In the genomic region with DNA sequence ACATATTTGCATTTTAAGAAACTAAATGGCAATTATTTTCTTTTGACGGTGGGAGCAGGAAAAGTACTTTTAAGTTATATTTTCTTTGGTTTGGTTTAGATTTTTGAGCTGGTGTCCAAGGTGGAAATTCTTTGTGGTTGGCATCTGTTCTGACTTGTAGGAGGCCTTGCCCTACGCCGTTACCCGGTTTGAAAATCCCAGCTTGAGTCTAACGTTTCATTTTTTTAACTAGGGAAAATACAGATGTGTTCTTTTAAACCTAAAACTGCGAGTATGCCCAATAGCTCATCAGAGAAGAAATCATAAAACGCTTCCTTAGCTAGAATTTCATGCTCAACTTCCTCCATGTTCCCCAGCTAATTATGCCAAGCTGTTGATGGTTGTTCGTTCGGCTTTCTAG, we compare ENCODE assay signal across 26 mouse cellular contexts.
"Had no signal": no experiment of that assay in that cellular context is flagged by ENCODE, and none has a peak within 500 bp of the region (broad histone marks: within the 10 kb centered on the region; RNA-seq: fewer than 3 reads in every experiment).

No protein-coding gene starts in this region.

- H3K4me1 ChIP-seq: heart, embryonic 10.5 days; hindbrain, embryonic 10.5 days; hindbrain, embryonic 12.5 days; liver, embryonic 12.5 days had no signal

- H3K27me3 ChIP-seq: heart, embryonic 12.5 days; hindbrain, embryonic 12.5 days; intestine, embryonic 15.5 days; limb, embryonic 12.5 days; liver, embryonic 12.5 days had no signal

- DNase-seq: gastrocnemius, adult 2 months; gastrocnemius, postnatal 10 days; gastrocnemius, postnatal 25 days; heart, adult 18-20 months; heart, postnatal 10 days; heart, postnatal 4 days; kidney, adult 18-20 months; kidney, adult 8-10 months; kidney, postnatal 10 days; kidney, postnatal 25 days; kidney, postnatal 4 days; left cerebral cortex, postnatal 4 days had no signal

- H3K4me3 ChIP-seq: gastrocnemius, adult 2 months; heart, embryonic 10.5 days; heart, embryonic 12.5 days; hindbrain, embryonic 10.5 days; hindbrain, embryonic 12.5 days; intestine, embryonic 15.5 days; layer of hippocampus, adult 2 months; left cerebral cortex, adult 2 months; limb, embryonic 12.5 days; liver, embryonic 12.5 days had no signal

- H3K9me3 ChIP-seq: heart, embryonic 10.5 days; heart, embryonic 12.5 days; hindbrain, embryonic 10.5 days; hindbrain, embryonic 12.5 days; intestine, embryonic 15.5 days; limb, embryonic 12.5 days; liver, embryonic 12.5 days had no signal

- ATAC-seq: hindbrain, embryonic 16.5 days; inflammation-experienced regulatory T-cells, adult 6 months; intestine, embryonic 15.5 days; intestine, postnatal 0 days; liver, embryonic 12.5 days had no signal

- H3K9ac ChIP-seq: heart, embryonic 12.5 days; hindbrain, embryonic 12.5 days; hindbrain, embryonic 14.5 days; intestine, embryonic 15.5 days; limb, embryonic 12.5 days; liver, embryonic 12.5 days; liver, embryonic 14.5 days had no signal

- H3K36me3 ChIP-seq: heart, embryonic 10.5 days; heart, embryonic 12.5 days; hindbrain, embryonic 10.5 days; hindbrain, embryonic 12.5 days; intestine, embryonic 15.5 days; limb, embryonic 12.5 days; liver, embryonic 12.5 days had no signal

- H3K27ac ChIP-seq: gastrocnemius, adult 2 months; heart, embryonic 10.5 days; hindbrain, embryonic 10.5 days; hindbrain, embryonic 12.5 days; hindbrain, embryonic 14.5 days; intestine, embryonic 15.5 days; layer of hippocampus, adult 2 months; left cerebral cortex, adult 2 months; limb, embryonic 12.5 days; liver, embryonic 12.5 days; liver, embryonic 14.5 days had no signal

- H3K4me2 ChIP-seq: heart, embryonic 12.5 days; hindbrain, embryonic 12.5 days; hindbrain, embryonic 14.5 days; intestine, embryonic 15.5 days; limb, embryonic 12.5 days; liver, embryonic 12.5 days had no signal
